Mouse (Mus musculus) lung, postnatal 10 days (tissue): ENCODE measurements at regions not wholly inside any gene's neighbourhood (a gene's known extent, or its start where the extent isn't known, plus 50 kb on each side); places are given as distances from the start of the nearest gene placed in this dataset.

ENCODE experiments used
- DNase-seq: peaks from one replicate; pipeline ENCODE4 v3.0.0; 2021

GRCm38 (mm10) chr17:88346896-88347295 lies 93.6 kb upstream of the Foxn2 start:
- DNase-seq: no peak

GRCm38 (mm10) chr17:88349825-88350460 lies 90.6 kb upstream of the Foxn2 start:
- no peak for DNase-seq

GRCm38 (mm10) chr17:88350986-88351385 lies 89.5 kb upstream of the Foxn2 start:
- no peak for DNase-seq

GRCm38 (mm10) chr17:88352960-88353359 lies 87.6 kb upstream of the Foxn2 start:
- DNase-seq: no peak

- DNase-seq: no peak
These were observed 79.3 kb upstream of the Foxn2 start for GRCm38 (mm10) chr17:88361161-88361560.

- no peak for DNase-seq
These were observed 78.1 kb upstream of the Foxn2 start for GRCm38 (mm10) chr17:88362404-88362803.

- DNase-seq: peak; percentile 8
These were observed 72.6 kb upstream of the Foxn2 start for GRCm38 (mm10) chr17:88367876-88368275.

- DNase-seq: no peak
These were observed 70.5 kb upstream of the Foxn2 start for GRCm38 (mm10) chr17:88369971-88370370.

GRCm38 (mm10) chr17:88370676-88371075 lies 69.8 kb upstream of the Foxn2 start:
- DNase-seq: peak; percentile 41

GRCm38 (mm10) chr17:88378505-88378904 lies 62.0 kb upstream of the Foxn2 start:
- no peak for DNase-seq

GRCm38 (mm10) chr17:88379389-88379788 lies 61.1 kb upstream of the Foxn2 start:
- no peak for DNase-seq

- no peak for DNase-seq
These were observed 59.4 kb upstream of the Foxn2 start for GRCm38 (mm10) chr17:88381106-88381505.

GRCm38 (mm10) chr17:88383447-88383846 lies 57.1 kb upstream of the Foxn2 start:
- no peak for DNase-seq

GRCm38 (mm10) chr17:88388441-88388951 lies 52.0 kb upstream of the Foxn2 start:
- no peak for DNase-seq

GRCm38 (mm10) chr17:88389668-88390461 lies 50.6 kb upstream of the Foxn2 start:
- peak; percentile 5 for DNase-seq
